Mouse (Mus musculus) liver, adult 2 months (tissue): ENCODE results near the gene Efna4. TPM values are rescaled to one million over a fixed set of nuclear protein-coding genes. Genes with fewer than 3 reads are reported as not detected.

Experiments used
- DNase-seq: peaks from one replicate; pipeline ENCODE4 v3.0.0-alpha.2; 2011; ENCODE audit warnings: low read depth, low spot score; ENCODE audit errors: extremely low read depth
- H3K27ac ChIP-seq: fragments of 200-500 bp; replicated peaks from 2 replicates; pipeline ENCODE4 v1.5.1; 2012; ENCODE audit warnings: low read depth, mild to moderate bottlenecking, control low read depth, inconsistent platforms, low read length; ENCODE audit not compliant: insufficient read depth
- H3K27me3 ChIP-seq: fragments of 200-500 bp; 2 replicates; pipeline ENCODE4 v1.6.1; 2012; ENCODE audit warnings: mild to moderate bottlenecking, moderate library complexity, low read length, inconsistent platforms; ENCODE audit not compliant: control insufficient read depth, insufficient read depth
- H3K36me3 ChIP-seq: fragments of 200-500 bp; 2 replicates; pipeline ENCODE4 v1.6.1; 2012; ENCODE audit warnings: low read length, inconsistent platforms; ENCODE audit not compliant: control insufficient read depth, insufficient read depth
- H3K4me1 ChIP-seq: fragments of 200-500 bp; 2 replicates; pipeline ENCODE4 v1.6.1; 2011; ENCODE audit warnings: low read length; ENCODE audit not compliant: control insufficient read depth, insufficient read depth
- H3K4me3 ChIP-seq: fragments of 200-500 bp; 2 replicates; pipeline ENCODE4 v1.5.1; 2011; ENCODE audit warnings: low read depth, mild to moderate bottlenecking, control low read depth, low read length, moderate library complexity; ENCODE audit not compliant: insufficient read depth
- H3K79me2 ChIP-seq: fragments of 200-500 bp; 2 replicates; pipeline ENCODE4 v1.6.1; 2012; ENCODE audit warnings: inconsistent platforms, mild to moderate bottlenecking, low read length, moderate library complexity; ENCODE audit not compliant: control insufficient read depth, insufficient read depth
- H3K9ac ChIP-seq: fragments of 200-500 bp; 2 replicates; pipeline ENCODE4 v1.6.1; 2012; ENCODE audit warnings: low read depth, mild to moderate bottlenecking, control low read depth, inconsistent platforms, low read length
- CTCF ChIP-seq: fragments of 200-500 bp; IDR thresholded peaks from 2 replicates; pipeline ENCODE4 v1.5.1; 2011; ENCODE audit warnings: low read depth, low read length, control low read depth
- POLR2A ChIP-seq: fragments of 200-500 bp; IDR thresholded peaks from 2 replicates; pipeline ENCODE4 v1.6.1; 2011; ENCODE audit warnings: low read length, control low read depth; ENCODE audit not compliant: insufficient read depth; ENCODE audit errors: extremely low read depth
- WGBS: fragments of 180-500 bp; shearing (Covaris S2); methylation state at CpG from one replicate; pipeline ENCODE4 v1.1.7; 2018; 5-methylcytosine and 5-hydroxymethylcytosine counted together
- polyA plus RNA-seq: library from polyadenylated mRNA; depleted of rRNA; stranded (reverse); fragments of >200 nt; gene quantifications from 2 replicates; pipeline ENCODE4 v1.2.3, GENCODE M21; 2012
- total RNA-seq: library from RNA; depleted of rRNA; stranded (reverse); fragments of >200 nt; gene quantifications from 2 replicates; pipeline ENCODE4 v1.2.3, GENCODE M21; 2014

The Efna4 gene
- total and polyA plus RNA-seq, 2 experiments, result 0.06 TPM; not detected in 1

DNA sequence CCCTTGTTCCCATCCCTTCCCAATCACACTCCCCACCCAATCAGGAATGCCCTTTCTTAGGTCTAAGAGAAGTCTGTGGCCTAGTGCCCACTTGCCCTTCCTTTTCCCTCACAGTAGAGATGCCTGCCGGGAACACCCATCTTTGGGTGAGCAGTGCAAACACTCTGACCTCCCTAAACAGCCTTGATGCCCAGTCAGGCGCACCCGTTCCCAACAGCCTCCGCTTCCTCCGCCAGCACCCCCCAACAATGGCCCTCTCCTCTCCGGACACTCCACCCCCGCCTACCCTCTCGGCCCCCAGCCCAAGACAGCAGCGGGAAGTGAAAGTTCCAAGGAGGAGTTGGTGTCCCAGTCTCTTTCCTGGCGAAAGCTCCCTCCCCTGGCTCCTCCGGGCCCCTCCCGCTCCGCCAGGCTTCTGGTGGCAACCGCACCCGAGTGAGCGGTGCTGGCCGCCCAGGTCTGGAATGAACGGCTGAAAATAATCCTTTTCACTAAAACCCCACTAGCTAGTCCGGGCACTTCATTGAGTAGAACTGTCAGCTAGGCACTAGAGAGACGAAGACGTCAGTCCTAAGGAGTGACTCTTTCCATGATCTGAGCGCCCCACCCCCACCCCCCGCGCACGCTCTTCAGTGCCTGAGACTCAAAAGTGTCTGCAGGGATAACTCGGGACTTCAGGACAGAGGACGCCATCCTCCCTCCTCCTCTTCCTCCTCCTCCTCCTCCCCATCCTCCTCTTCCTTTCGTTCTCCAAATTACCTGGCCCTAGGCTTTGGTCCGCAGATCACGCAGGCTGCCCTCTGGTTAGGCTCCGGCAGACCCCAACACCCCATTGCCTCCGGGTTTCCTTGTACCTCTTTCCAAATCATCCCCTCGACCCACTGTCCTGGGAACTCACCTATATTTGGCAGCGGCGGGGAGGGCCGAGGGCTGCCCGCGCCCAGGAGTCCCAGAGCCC, 11.4 kb upstream of the Efna4 start:
- H3K4me3 ChIP-seq, result peak overlapping the region; percentile 66
- TF ChIP-seq CTCF (no peak), POLR2A (no peak)
- no peaks in the 10 kb centered on the region for H3K79me2 ChIP-seq
- 9% methylated on average over 38 of the region's 38 CpGs for WGBS
- no peak for DNase-seq
- H3K9ac ChIP-seq, result peak overlapping the region; percentile 62
- H3K27me3 ChIP-seq, result 0 out of 2 replicates have a peak, but pooled peaks cover 5% of the 10 kb centered on the region
- H3K4me1 ChIP-seq, result no peaks in the 10 kb centered on the region
- no peak overlapping the region for H3K27ac ChIP-seq
- H3K36me3 ChIP-seq, result no peaks in the 10 kb centered on the region

DNA sequence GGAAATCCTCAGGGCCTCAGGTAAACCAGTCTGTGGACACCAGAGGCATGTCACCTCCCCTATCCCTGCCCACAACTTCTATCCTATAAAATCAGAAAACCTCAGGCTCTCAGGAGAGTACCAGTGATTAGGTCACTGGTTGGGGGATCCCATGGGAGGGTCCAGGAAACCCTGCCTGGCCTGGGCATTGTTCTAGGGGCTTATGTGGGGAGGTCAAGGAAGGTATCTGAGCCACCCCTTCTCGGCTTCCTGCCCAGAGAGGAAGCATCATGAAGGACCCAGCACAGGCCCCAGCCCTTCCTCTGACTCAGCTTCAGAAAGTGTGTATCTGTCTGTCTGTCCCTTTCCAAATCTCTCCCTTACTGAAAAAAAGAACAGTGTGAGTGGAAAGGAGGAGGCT, 10.1 kb upstream of the Efna4 start:
- 59% methylated on average over 1 of the region's 1 CpGs for WGBS
- TF ChIP-seq CTCF (no peak), POLR2A (no peak)
- Histone ChIP-seq H3K4me1 (no peaks in the 10 kb centered on the region), H3K4me3 (no peak overlapping the region), H3K79me2 (no peaks in the 10 kb centered on the region), H3K27ac (no peak overlapping the region), H3K36me3 (no peaks in the 10 kb centered on the region), H3K27me3 (0 out of 2 replicates have a peak, but pooled peaks cover 5% of the 10 kb centered on the region), H3K9ac (no peak overlapping the region)
- DNase-seq, result no peak

DNA sequence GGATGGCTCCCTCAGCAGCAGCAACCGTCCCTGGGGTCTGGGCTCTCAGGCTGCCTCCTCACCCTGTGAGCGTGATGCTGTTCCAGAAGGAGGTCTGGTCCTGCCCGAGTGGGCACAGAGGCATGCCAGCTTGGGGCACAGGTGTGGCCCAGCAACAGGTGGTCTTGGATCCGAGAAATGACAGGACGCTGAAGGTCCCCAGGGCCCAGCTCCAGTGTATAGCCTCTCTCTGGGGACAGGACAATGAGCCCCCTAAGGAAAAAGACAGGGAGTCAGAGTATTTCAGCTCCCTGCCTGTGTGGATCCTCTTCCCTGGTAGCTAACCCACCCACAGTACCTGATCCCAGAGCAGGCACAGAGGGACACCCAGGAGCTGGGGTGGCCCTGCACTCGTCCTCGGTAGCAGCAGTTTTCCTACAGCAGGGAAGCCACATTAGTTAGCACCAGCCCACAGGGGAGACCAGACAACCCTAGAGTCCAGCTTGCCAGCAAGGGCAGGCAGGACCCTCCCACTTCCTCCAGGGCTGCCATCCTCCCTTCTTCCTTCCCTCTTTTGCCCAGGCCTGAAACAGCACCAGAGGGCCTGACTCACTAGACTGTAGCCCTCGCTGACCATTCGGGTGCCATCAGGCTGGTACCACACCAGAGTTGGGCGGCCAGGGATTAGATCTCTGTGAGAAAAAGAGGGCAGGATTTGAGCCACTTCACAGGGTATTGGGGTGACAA, 9.2 kb upstream of the Efna4 start:
- 90% methylated on average over 10 of the region's 10 CpGs for WGBS
- no peak for TF ChIP-seq CTCF
- no peak for TF ChIP-seq POLR2A
- Histone ChIP-seq H3K4me1 (no peaks in the 10 kb centered on the region), H3K36me3 (no peaks in the 10 kb centered on the region), H3K79me2 (no peaks in the 10 kb centered on the region), H3K9ac (no peak overlapping the region), H3K27me3 (0 out of 2 replicates have a peak, but pooled peaks cover 5% of the 10 kb centered on the region), H3K4me3 (no peak overlapping the region), H3K27ac (no peak overlapping the region)
- DNase-seq, result no peak

DNA sequence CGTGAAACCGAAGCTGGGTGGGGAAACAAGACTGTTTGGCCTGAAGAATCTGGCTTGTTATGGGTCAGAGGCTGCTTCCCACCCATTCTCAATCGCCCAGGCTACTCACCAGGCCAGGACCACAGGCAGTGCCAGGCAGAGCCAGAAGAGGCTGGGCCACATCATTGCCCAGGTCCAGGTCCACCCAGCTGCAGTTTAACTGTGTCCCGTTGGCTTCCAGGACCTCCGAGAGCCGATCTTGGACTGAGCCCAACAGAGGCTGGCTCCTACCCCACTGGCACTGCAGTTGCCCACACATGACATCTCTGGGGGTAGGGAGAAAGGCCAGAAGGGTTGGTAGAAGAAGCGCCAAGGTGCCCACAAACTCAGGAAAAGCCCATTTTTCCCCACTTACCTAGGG, 5.5 kb upstream of the Efna4 start:
- H3K79me2 ChIP-seq, result no peaks in the 10 kb centered on the region
- no peaks in the 10 kb centered on the region for H3K27me3 ChIP-seq
- no peak overlapping the region for H3K9ac ChIP-seq
- WGBS, result 87% methylated on average over 7 of the region's 7 CpGs
- no peak for DNase-seq
- no peak overlapping the region for H3K27ac ChIP-seq
- peaks cover 3% of the 10 kb centered on the region; the same call in 1 of the 2 replicates for H3K4me1 ChIP-seq
- H3K4me3 ChIP-seq, result no peak overlapping the region
- no peak for TF ChIP-seq POLR2A
- no peak for TF ChIP-seq CTCF
- no peaks in the 10 kb centered on the region for H3K36me3 ChIP-seq

DNA sequence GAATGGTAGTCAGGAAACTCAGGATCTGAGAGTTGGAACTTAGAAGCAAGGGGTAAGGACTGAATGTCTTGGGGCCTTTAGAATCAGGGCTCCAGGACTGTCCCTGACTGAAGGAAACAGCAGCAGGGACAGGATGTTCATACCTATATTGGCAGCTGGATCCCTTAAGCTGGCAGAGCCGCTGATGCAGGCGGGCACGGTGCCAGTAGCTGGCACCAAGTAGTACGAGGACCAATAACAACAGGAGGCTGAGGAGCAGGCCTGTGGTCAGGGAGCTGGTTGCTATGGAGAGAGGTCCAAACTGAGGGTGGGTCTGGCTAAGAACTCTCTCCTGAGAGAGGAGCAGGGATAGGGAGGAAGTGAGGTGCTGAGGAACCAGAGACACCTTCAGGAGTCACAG, 4.0 kb upstream of the Efna4 start:
- H3K27me3 ChIP-seq, result 0 out of 2 replicates have a peak, but pooled peaks cover 2% of the 10 kb centered on the region
- WGBS, result 47% methylated on average over 4 of the region's 4 CpGs
- DNase-seq, result no peak
- TF ChIP-seq CTCF (no peak), POLR2A (no peak)
- no peak overlapping the region for H3K9ac ChIP-seq
- H3K4me3 ChIP-seq, result no peak overlapping the region
- no peaks in the 10 kb centered on the region for H3K79me2 ChIP-seq
- no peak overlapping the region for H3K27ac ChIP-seq
- H3K36me3 ChIP-seq, result no peaks in the 10 kb centered on the region
- peaks cover 5% of the 10 kb centered on the region; the same call in 1 of the 2 replicates for H3K4me1 ChIP-seq

DNA sequence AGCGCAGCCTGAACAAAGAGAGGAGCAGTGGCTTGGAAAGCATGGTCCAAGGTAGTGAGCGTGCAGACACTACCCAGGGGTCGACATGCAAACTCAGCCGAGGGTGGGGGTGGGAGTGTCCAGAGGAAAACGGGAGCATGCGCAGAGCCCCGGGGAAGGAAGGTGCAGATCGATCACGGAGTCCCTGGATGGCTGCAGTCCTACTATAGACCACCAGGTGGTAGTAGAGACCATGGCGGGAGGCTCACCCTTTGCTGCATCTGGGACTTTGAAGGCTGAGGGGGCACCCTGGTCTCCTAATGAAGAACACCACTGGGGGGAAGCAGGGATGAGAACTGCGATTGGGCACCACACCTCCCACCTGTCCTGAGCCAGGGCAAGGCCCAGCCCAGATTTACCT, 2.6 kb upstream of the Efna4 start:
- H3K4me3 ChIP-seq, result peak overlapping the region; percentile 18; the same call in 1 of the 2 replicates
- no peaks in the 10 kb centered on the region for H3K36me3 ChIP-seq
- TF ChIP-seq CTCF (peak; percentile 99), POLR2A (no peak)
- H3K27me3 ChIP-seq, result 0 out of 2 replicates have a peak, but pooled peaks cover 2% of the 10 kb centered on the region
- WGBS, result 8% methylated on average over 11 of the region's 11 CpGs
- DNase-seq, result peak; percentile 42
- no peak overlapping the region for H3K9ac ChIP-seq
- no peak overlapping the region for H3K27ac ChIP-seq
- H3K79me2 ChIP-seq, result no peaks in the 10 kb centered on the region
- H3K4me1 ChIP-seq, result peaks cover 5% of the 10 kb centered on the region; the same call in 1 of the 2 replicates
